Mouse (Mus musculus): ENCODE results near the gene Atp6v0e2. TPM values are rescaled to one million over a fixed set of nuclear protein-coding genes. Genes with fewer than 3 reads are reported as not detected.
A peak's percentile ranks its signal among the peaks of the same experiment; 100 is the strongest.
"Not testable (repeated sequence)": the region's sequence is repeated elsewhere in the genome, so short reads cannot be mapped to it uniquely, and the experiment has no call there.

Gene Atp6v0e2
- total and polyA plus RNA-seq, 2 experiments from 2014 or later = 325 to 414 TPM

- Histone ChIP-seq H3K27me3 (ENCODE audit: insufficient read depth, low read length) (no peaks in the 10 kb centered on the region), H3K27ac (ENCODE audit: low read depth, low read length) (no peak overlapping the region), H3K4me2 (ENCODE audit: low read depth) (peak overlapping the region; percentile 90; the same call in 1 of the 2 replicates), H3K4me1 (ENCODE audit: insufficient read depth) (peaks cover 4% of the 10 kb centered on the region), H3K4me3 (ENCODE audit: low read depth, low read length) (peak overlapping the region; percentile 64), H3K36me3 (ENCODE audit: insufficient read depth) (peaks cover 4% of the 10 kb centered on the region; the same call in 1 of the 2 replicates), H3K9me3 (ENCODE audit: low read length) (no peaks in the 10 kb centered on the region), H3K9ac (no peak overlapping the region)
- 9% methylated on average over 2 of the region's 2 CpGs for WGBS
- TF ChIP-seq CTCF (IDR thresholded peaks at IDR 0.05; ENCODE audit: low read depth) = no peak
- DNase-seq = no peak
- ATAC-seq = peak; percentile 6; the same call in 1 of the 2 replicates
These were observed 33.6 kb upstream of the Atp6v0e2 start for GRCm38 (mm10) chr6:48503847-48504240.

GRCm38 (mm10) chr6:48504241-48504854 is 33.1 kb upstream of the Atp6v0e2 start:
- TF ChIP-seq CTCF (IDR thresholded peaks at IDR 0.05; ENCODE audit: low read depth) = peak; percentile 58
- Histone ChIP-seq H3K4me3 (ENCODE audit: low read depth, low read length) (peak overlapping the region; percentile 64), H3K9me3 (ENCODE audit: low read length) (no peaks in the 10 kb centered on the region), H3K27ac (ENCODE audit: low read depth, low read length) (no peak overlapping the region), H3K4me1 (ENCODE audit: insufficient read depth) (peaks cover 4% of the 10 kb centered on the region), H3K9ac (peak overlapping the region; percentile 65), H3K36me3 (ENCODE audit: insufficient read depth) (peaks cover 4% of the 10 kb centered on the region; the same call in 1 of the 2 replicates), H3K27me3 (ENCODE audit: insufficient read depth, low read length) (no peaks in the 10 kb centered on the region), H3K4me2 (ENCODE audit: low read depth) (peak overlapping the region; percentile 90)
- DNase-seq (peak; percentile 84), ATAC-seq (peak; percentile 99)
- 1% methylated on average over 26 of the region's 26 CpGs for WGBS

GRCm38 (mm10) chr6:48508087-48508486 is 29.3 kb upstream of the Atp6v0e2 start:
- no peak overlapping the region for H3K4me2 ChIP-seq (ENCODE audit: low read depth)
- H3K9ac ChIP-seq = no peak overlapping the region
- no peaks in the 10 kb centered on the region for H3K27me3 ChIP-seq (ENCODE audit: insufficient read depth, low read length)
- peaks cover 13% of the 10 kb centered on the region for H3K36me3 ChIP-seq (ENCODE audit: insufficient read depth)
- H3K4me3 ChIP-seq (ENCODE audit: low read depth, low read length) = no peak overlapping the region
- WGBS = 81% methylated on average over 4 of the region's 4 CpGs
- no peak overlapping the region for H3K27ac ChIP-seq (ENCODE audit: low read depth, low read length)
- DNase-seq (no peak), ATAC-seq (no peak)
- no peak for TF ChIP-seq CTCF (IDR thresholded peaks at IDR 0.05; ENCODE audit: low read depth)
- H3K9me3 ChIP-seq (ENCODE audit: low read length) = no peaks in the 10 kb centered on the region
- peaks cover 4% of the 10 kb centered on the region for H3K4me1 ChIP-seq (ENCODE audit: insufficient read depth)

- Histone ChIP-seq H3K27ac (ENCODE audit: low read depth, low read length) (no peak overlapping the region), H3K4me3 (ENCODE audit: low read depth, low read length) (no peak overlapping the region), H3K4me1 (ENCODE audit: insufficient read depth) (no peaks in the 10 kb centered on the region), H3K27me3 (ENCODE audit: insufficient read depth, low read length) (no peaks in the 10 kb centered on the region), H3K9ac (no peak overlapping the region), H3K4me2 (ENCODE audit: low read depth) (no peak overlapping the region), H3K9me3 (ENCODE audit: low read length) (no peaks in the 10 kb centered on the region), H3K36me3 (ENCODE audit: insufficient read depth) (peaks cover 34% of the 10 kb centered on the region)
- ATAC-seq = no peak
- TF ChIP-seq CTCF (IDR thresholded peaks at IDR 0.05; ENCODE audit: low read depth) = no peak
- WGBS = 79% methylated on average over 4 of the region's 4 CpGs
- no peak for DNase-seq
These were observed 27.0 kb upstream of the Atp6v0e2 start for GRCm38 (mm10) chr6:48510426-48510825.

GRCm38 (mm10) chr6:48511861-48512260 is 25.6 kb upstream of the Atp6v0e2 start:
- Histone ChIP-seq H3K4me2 (ENCODE audit: low read depth) (no peak overlapping the region), H3K4me1 (ENCODE audit: insufficient read depth) (no peaks in the 10 kb centered on the region), H3K36me3 (ENCODE audit: insufficient read depth) (peaks cover 45% of the 10 kb centered on the region), H3K9ac (no peak overlapping the region), H3K4me3 (ENCODE audit: low read depth, low read length) (no peak overlapping the region), H3K27ac (ENCODE audit: low read depth, low read length) (no peak overlapping the region), H3K27me3 (ENCODE audit: insufficient read depth, low read length) (no peaks in the 10 kb centered on the region), H3K9me3 (ENCODE audit: low read length) (no peaks in the 10 kb centered on the region)
- 84% methylated on average over 7 of the region's 7 CpGs for WGBS
- ATAC-seq (no peak), DNase-seq (no peak)
- TF ChIP-seq CTCF (IDR thresholded peaks at IDR 0.05; ENCODE audit: low read depth) = no peak

GRCm38 (mm10) chr6:48524882-48525281 is 12.5 kb upstream of the Atp6v0e2 start:
- H3K27ac ChIP-seq (ENCODE audit: low read depth, low read length); H3K4me3 ChIP-seq (ENCODE audit: low read depth, low read length); H3K4me2 ChIP-seq (ENCODE audit: low read depth); DNase-seq; ATAC-seq; H3K27me3 ChIP-seq (ENCODE audit: insufficient read depth, low read length); H3K36me3 ChIP-seq (ENCODE audit: insufficient read depth); H3K9me3 ChIP-seq (ENCODE audit: low read length); H3K4me1 ChIP-seq (ENCODE audit: insufficient read depth); H3K9ac ChIP-seq: not testable (repeated sequence)
- WGBS = 97% methylated on average over 14 of the region's 16 CpGs

GRCm38 (mm10) chr6:48527901-48528300 is 9.5 kb upstream of the Atp6v0e2 start:
- no peak overlapping the region for H3K4me2 ChIP-seq (ENCODE audit: low read depth)
- H3K27ac ChIP-seq (ENCODE audit: low read depth, low read length) = no peak overlapping the region
- H3K36me3 ChIP-seq (ENCODE audit: insufficient read depth) = peaks cover 19% of the 10 kb centered on the region
- WGBS = 77% methylated on average over 9 of the region's 9 CpGs
- ATAC-seq (no peak), DNase-seq (no peak)
- H3K4me3 ChIP-seq (ENCODE audit: low read depth, low read length) = no peak overlapping the region
- H3K4me1 ChIP-seq (ENCODE audit: insufficient read depth) = no peaks in the 10 kb centered on the region
- H3K9me3 ChIP-seq (ENCODE audit: low read length) = no peaks in the 10 kb centered on the region
- H3K9ac ChIP-seq = no peak overlapping the region
- H3K27me3 ChIP-seq (ENCODE audit: insufficient read depth, low read length) = no peaks in the 10 kb centered on the region
- no peak for TF ChIP-seq CTCF (IDR thresholded peaks at IDR 0.05; ENCODE audit: low read depth)
